In genomic region chr13:54457062-54457461, GRCm38 (mm10) we compare ENCODE assay signal across 10 mouse cellular contexts. TPM values are rescaled to one million over a fixed set of nuclear protein-coding genes. Genes with fewer than 3 reads are reported as not detected.
DNase-seq lines count a peak whose midpoint lies in the region; ATAC-seq and TF ChIP-seq lines count a peak whose summit lies in the region.
"Had no signal": no experiment of that assay in that cellular context is flagged by ENCODE, and none has a peak within 500 bp of the region (broad histone marks: within the 10 kb centered on the region; RNA-seq: fewer than 3 reads in every experiment).

No protein-coding gene starts in this region.

- no peak overlapping the region for H3K4me2 ChIP-seq in kidney, embryonic 16.5 days (replicated peaks; ENCODE audit: low read depth, low read length)
- H3K4me2 ChIP-seq in midbrain, embryonic 14.5 days (ENCODE audit: low read length) = no peak overlapping the region
- H3K4me2 ChIP-seq: limb, embryonic 12.5 days; neural tube, embryonic 12.5 days had no signal

- no peak overlapping the region for H3K4me3 ChIP-seq in kidney, embryonic 16.5 days (ENCODE audit: low read length)
- H3K4me3 ChIP-seq in ES-Bruce4 (ENCODE audit: low read depth, low read length) = no peak overlapping the region
- no peak overlapping the region for H3K4me3 ChIP-seq in midbrain, embryonic 14.5 days (replicated peaks; ENCODE audit: low read depth, low read length)
- H3K4me3 ChIP-seq: limb, embryonic 12.5 days; neural tube, embryonic 12.5 days had no signal

- DNase-seq in kidney, adult 11 months = peak; percentile 35
- DNase-seq in brain, adult 2 months (ENCODE audit: low read depth, low spot score) = peak; percentile 49
- DNase-seq in midbrain, embryonic 14.5 days = no peak
- no peak for DNase-seq in left cerebral cortex, adult 8-10 months (ENCODE audit: low spot score in 2 of 2)
- no peak for DNase-seq in right cerebral cortex, postnatal 36 days (ENCODE audit: low spot score in 2 of 2)

- no peaks in the 10 kb centered on the region for H3K9me3 ChIP-seq in kidney, embryonic 16.5 days (ENCODE audit: low read length)
- H3K9me3 ChIP-seq in ES-Bruce4 (replicated peaks; ENCODE audit: control insufficient read depth, insufficient read depth, low read length, poor library complexity, severe bottlenecking) = no peaks in the 10 kb centered on the region
- no peaks in the 10 kb centered on the region for H3K9me3 ChIP-seq in midbrain, embryonic 14.5 days (ENCODE audit: control insufficient read depth, low read length)
- H3K9me3 ChIP-seq: limb, embryonic 12.5 days; neural tube, embryonic 12.5 days had no signal

- peak; percentile 66 for TF ChIP-seq CTCF in ES-Bruce4 (IDR thresholded peaks at IDR 0.05; ENCODE audit: low read depth, low read length)

- no peak for TF ChIP-seq EP300 in ES-Bruce4 (IDR thresholded peaks at IDR 0.05; ENCODE audit: insufficient read depth, low read depth, low read length)

- H3K27ac ChIP-seq in kidney, embryonic 16.5 days (ENCODE audit: low read length) = no peak overlapping the region
- no peak overlapping the region for H3K27ac ChIP-seq in ES-Bruce4 (ENCODE audit: insufficient read depth, low read length)
- H3K27ac ChIP-seq in midbrain, embryonic 14.5 days (replicated peaks; ENCODE audit: low read depth, low read length) = no peak overlapping the region
- H3K27ac ChIP-seq: limb, embryonic 12.5 days; neural tube, embryonic 12.5 days had no signal

- no peaks in the 10 kb centered on the region for H3K27me3 ChIP-seq in kidney, embryonic 16.5 days (ENCODE audit: insufficient read depth, low read length)
- H3K27me3 ChIP-seq in ES-Bruce4 (ENCODE audit: control insufficient read depth, insufficient read depth, low read length, poor library complexity, severe bottlenecking) = no peaks in the 10 kb centered on the region
- no peaks in the 10 kb centered on the region for H3K27me3 ChIP-seq in midbrain, embryonic 14.5 days (ENCODE audit: control insufficient read depth, insufficient read depth, low read length)
- H3K27me3 ChIP-seq: limb, embryonic 12.5 days; neural tube, embryonic 12.5 days had no signal

- H3K36me3 ChIP-seq in kidney, embryonic 16.5 days (ENCODE audit: insufficient read depth, low read length) = peaks cover 53% of the 10 kb centered on the region
- H3K36me3 ChIP-seq in ES-Bruce4 (ENCODE audit: control insufficient read depth, insufficient read depth, low read length, poor library complexity, severe bottlenecking) = peaks cover 25% of the 10 kb centered on the region
- H3K36me3 ChIP-seq in midbrain, embryonic 14.5 days (ENCODE audit: control insufficient read depth, insufficient read depth, low read length) = peaks cover 64% of the 10 kb centered on the region

- TF ChIP-seq POLR2A in ES-Bruce4 (IDR thresholded peaks at IDR 0.05; ENCODE audit: insufficient read depth, low read length) = no peak

- H3K4me1 ChIP-seq in kidney, embryonic 16.5 days (ENCODE audit: insufficient read depth, low read length) = no peaks in the 10 kb centered on the region
- no peaks in the 10 kb centered on the region for H3K4me1 ChIP-seq in ES-Bruce4 (ENCODE audit: control insufficient read depth, insufficient read depth, low read length)
- no peaks in the 10 kb centered on the region for H3K4me1 ChIP-seq in midbrain, embryonic 14.5 days (ENCODE audit: control insufficient read depth, insufficient read depth, low read length)
- H3K4me1 ChIP-seq: limb, embryonic 12.5 days; neural tube, embryonic 12.5 days had no signal

- WGBS in kidney, embryonic 16.5 days = 68% methylated on average over 2 of the region's 2 CpGs
- WGBS in midbrain, embryonic 14.5 days = 78% methylated on average over 2 of the region's 2 CpGs

- ATAC-seq in kidney, embryonic 16.5 days (ENCODE audit: low FRiP score, low TSS enrichment) = no peak
- peak; percentile 63; the same call in 1 of the 2 replicates for ATAC-seq in megakaryocyte, adult 5-6 weeks (ENCODE audit: poor library complexity, severe bottlenecking)
- no peak for ATAC-seq in midbrain, embryonic 14.5 days (ENCODE audit: low FRiP score, low TSS enrichment)

- no peak overlapping the region for H3K9ac ChIP-seq in kidney, embryonic 16.5 days (replicated peaks; ENCODE audit: low read length)
- H3K9ac ChIP-seq in ES-Bruce4 (ENCODE audit: low read depth, poor library complexity, severe bottlenecking) = no peak overlapping the region
- no peak overlapping the region for H3K9ac ChIP-seq in midbrain, embryonic 14.5 days (replicated peaks; ENCODE audit: low read length)
- H3K9ac ChIP-seq: limb, embryonic 12.5 days; neural tube, embryonic 12.5 days had no signal

RNA-seq across cellular contexts. Expression of gene Thoc3, which starts 11.6 kb away (rescaled TPM):
- 117 and 118 TPM in 2 replicates for polyA plus RNA-seq in kidney, embryonic 16.5 days (2015; fragmentation: Nextera tagmentation; extraction: Ambion mirVana)
- polyA plus RNA-seq in ES-Bruce4 (2011; ENCODE audit: insufficient read depth, insufficient read length, low read depth, missing spikeins) = 38.7 and 41.5 TPM in 2 replicates
- total RNA-seq in megakaryocyte, adult 5-6 weeks (2015) = 15.2 and 16.2 TPM in 2 replicates
- total RNA-seq in megakaryocyte, adult 5-6 weeks (2017) = 19.6 and 20.6 TPM in 2 replicates
- polyA plus RNA-seq in midbrain, embryonic 14.5 days (2014; fragmentation: Nextera tagmentation; extraction: Ambion mirVana) = 114 and 121 TPM in 2 replicates
- 10 to 100 TPM; 31.2 to 37.2 (median 35.5) TPM for total RNA-seq in left cerebral cortex, adult 8-10 months (2022)

RNA-seq across cellular contexts. Expression of gene Simc1, which starts 46.5 kb away (rescaled TPM):
- polyA plus RNA-seq in kidney, embryonic 16.5 days (2015; fragmentation: Nextera tagmentation; extraction: Ambion mirVana) = 11.0 and 14.2 TPM in 2 replicates
- polyA plus RNA-seq in ES-Bruce4 (2011; ENCODE audit: insufficient read depth, insufficient read length, low read depth, missing spikeins) = 19.1 and 22.8 TPM in 2 replicates
- total RNA-seq in megakaryocyte, adult 5-6 weeks (2015) = 5.3 and 5.5 TPM in 2 replicates
- 4.1 and 5.3 TPM in 2 replicates for total RNA-seq in megakaryocyte, adult 5-6 weeks (2017)
- 23.3 and 27.9 TPM in 2 replicates for polyA plus RNA-seq in midbrain, embryonic 14.5 days (2014; fragmentation: Nextera tagmentation; extraction: Ambion mirVana)
- total RNA-seq in left cerebral cortex, adult 8-10 months (2022) = 10 to 100 TPM; 15.2 to 17.8 (median 17.1) TPM

Comparison
In these comparisons a context has a peak if more than half of its experiments do, and no peak if none do; other contexts are left out.
1. DNase-seq: peak in kidney, adult 11 months (single experiment) and brain, adult 2 months (single experiment); none in midbrain, embryonic 14.5 days (single experiment), left cerebral cortex, adult 8-10 months (0 of 2) and right cerebral cortex, postnatal 36 days (0 of 2).